Mouse (Mus musculus): Measurements from ENCODE around the gene Snx30. TPM values are rescaled to one million over a fixed set of nuclear protein-coding genes. Genes with fewer than 3 reads are reported as not detected.

The Snx30 gene
- total RNA-seq, 1 experiment from 2014 or later: 30.4 TPM

- ATAC-seq (replicated peaks; ENCODE audit: insufficient number of reproducible peaks, low FRiP score, low TSS enrichment, poor library complexity, severe bottlenecking): no peak
Observed at GRCm38 (mm10) chr4:59818498-59818897, 12.9 kb downstream of the Snx30 start.

GRCm38 (mm10) chr4:59819054-59819472 lies 13.4 kb downstream of the Snx30 start:
- ATAC-seq (replicated peaks; ENCODE audit: insufficient number of reproducible peaks, low FRiP score, low TSS enrichment, poor library complexity, severe bottlenecking): no peak

GRCm38 (mm10) chr4:59819477-59820022 lies 13.9 kb downstream of the Snx30 start:
- ATAC-seq (replicated peaks; ENCODE audit: insufficient number of reproducible peaks, low FRiP score, low TSS enrichment, poor library complexity, severe bottlenecking): no peak

- ATAC-seq (replicated peaks; ENCODE audit: insufficient number of reproducible peaks, low FRiP score, low TSS enrichment, poor library complexity, severe bottlenecking): no peak
Observed at GRCm38 (mm10) chr4:59821516-59821915, 15.9 kb downstream of the Snx30 start.

- ATAC-seq (replicated peaks; ENCODE audit: insufficient number of reproducible peaks, low FRiP score, low TSS enrichment, poor library complexity, severe bottlenecking): peak; percentile 66
Observed at GRCm38 (mm10) chr4:59822119-59822518, 16.5 kb downstream of the Snx30 start.

- ATAC-seq (replicated peaks; ENCODE audit: insufficient number of reproducible peaks, low FRiP score, low TSS enrichment, poor library complexity, severe bottlenecking): 0 out of 2 replicates have a peak, but pooled peaks have one; percentile 43
Observed at GRCm38 (mm10) chr4:59823470-59823869, 17.8 kb downstream of the Snx30 start.

- ATAC-seq (replicated peaks; ENCODE audit: insufficient number of reproducible peaks, low FRiP score, low TSS enrichment, poor library complexity, severe bottlenecking): no peak
Observed at GRCm38 (mm10) chr4:59824860-59825259, 19.2 kb downstream of the Snx30 start.

- ATAC-seq (replicated peaks; ENCODE audit: insufficient number of reproducible peaks, low FRiP score, low TSS enrichment, poor library complexity, severe bottlenecking): no peak
Observed at GRCm38 (mm10) chr4:59825634-59826033, 20.0 kb downstream of the Snx30 start.

GRCm38 (mm10) chr4:59826381-59826780 lies 20.7 kb downstream of the Snx30 start:
- no peak for ATAC-seq (replicated peaks; ENCODE audit: insufficient number of reproducible peaks, low FRiP score, low TSS enrichment, poor library complexity, severe bottlenecking)

- ATAC-seq (replicated peaks; ENCODE audit: insufficient number of reproducible peaks, low FRiP score, low TSS enrichment, poor library complexity, severe bottlenecking): no peak
Observed at GRCm38 (mm10) chr4:59829072-59829471, 23.4 kb downstream of the Snx30 start.

- no peak for ATAC-seq (replicated peaks; ENCODE audit: insufficient number of reproducible peaks, low FRiP score, low TSS enrichment, poor library complexity, severe bottlenecking)
Observed at GRCm38 (mm10) chr4:59831038-59831437, 25.4 kb downstream of the Snx30 start.

- no peak for ATAC-seq (replicated peaks; ENCODE audit: insufficient number of reproducible peaks, low FRiP score, low TSS enrichment, poor library complexity, severe bottlenecking)
Observed at GRCm38 (mm10) chr4:59832810-59833209, 27.2 kb downstream of the Snx30 start.

- 0 out of 2 replicates have a peak, but pooled peaks have one; percentile 47 for ATAC-seq (replicated peaks; ENCODE audit: insufficient number of reproducible peaks, low FRiP score, low TSS enrichment, poor library complexity, severe bottlenecking)
Observed at GRCm38 (mm10) chr4:59837659-59838058, 32.0 kb downstream of the Snx30 start.

- no peak; the same call in 1 of the 2 replicates for ATAC-seq (replicated peaks; ENCODE audit: insufficient number of reproducible peaks, low FRiP score, low TSS enrichment, poor library complexity, severe bottlenecking)
Observed at GRCm38 (mm10) chr4:59844460-59845244, 39.0 kb downstream of the Snx30 start.

- no peak for ATAC-seq (replicated peaks; ENCODE audit: insufficient number of reproducible peaks, low FRiP score, low TSS enrichment, poor library complexity, severe bottlenecking)
Observed at GRCm38 (mm10) chr4:59845245-59845637, 39.6 kb downstream of the Snx30 start.

GRCm38 (mm10) chr4:59847447-59847846 lies 41.8 kb downstream of the Snx30 start:
- ATAC-seq (replicated peaks; ENCODE audit: insufficient number of reproducible peaks, low FRiP score, low TSS enrichment, poor library complexity, severe bottlenecking): no peak

GRCm38 (mm10) chr4:59850181-59850580 lies 44.5 kb downstream of the Snx30 start:
- peak; percentile 85 for ATAC-seq (replicated peaks; ENCODE audit: insufficient number of reproducible peaks, low FRiP score, low TSS enrichment, poor library complexity, severe bottlenecking)

- ATAC-seq (replicated peaks; ENCODE audit: insufficient number of reproducible peaks, low FRiP score, low TSS enrichment, poor library complexity, severe bottlenecking): no peak
Observed at GRCm38 (mm10) chr4:59850886-59851623, 45.4 kb downstream of the Snx30 start.

- ATAC-seq (replicated peaks; ENCODE audit: insufficient number of reproducible peaks, low FRiP score, low TSS enrichment, poor library complexity, severe bottlenecking): no peak
Observed at GRCm38 (mm10) chr4:59853155-59853554, 47.5 kb downstream of the Snx30 start.

Data from monocyte, adult 5-6 weeks (primary cell).